Mouse (Mus musculus) inflammation-experienced regulatory T-cells, adult 16 weeks (primary cell): Measurements from ENCODE around the gene Gm21454. TPM values are rescaled to one million over a fixed set of nuclear protein-coding genes. Genes with fewer than 3 reads are reported as not detected.

Experiments used
- polyA plus RNA-seq: library from polyadenylated mRNA; unstranded; fragments of 100-300 nt; shearing (Covaris generic); gene quantifications from one replicate; pipeline ENCODE4 v1.2.1, GENCODE M21; 2017

The Gm21454 gene
- polyA plus RNA-seq: not detected

GRCm38 (mm10) chrY:13252091-13252490 lies at the start of gene Gm21454, which contains the start of gene Gm21440:
Gene Gm21454 (plus strand): TSS chrY:13252442.
Gene Gm21440 (plus strand): TSS chrY:13252391.

GRCm38 (mm10) chrY:13223828-13224227 lies 28.4 kb upstream of the Gm21454 start, which contains the start of gene Gm21828:
Gene Gm21828 (minus strand): TSS chrY:13223928.

GRCm38 (mm10) chrY:13348963-13349362 lies 96.7 kb downstream of the Gm21454 start, which contains the start of gene Gm21725:
Gene Gm21725 (minus strand): TSS chrY:13349063.

Other genes with a start within 250 kb of the Gm21454 start
- gene Gm20807, start 209.6 kb upstream of the Gm21454 start, polyA plus RNA-seq: not detected
- gene Gm21891, start 119.0 kb upstream of the Gm21454 start, polyA plus RNA-seq: not detected
- not detected for gene Gm21425, start 90.5 kb upstream of the Gm21454 start, polyA plus RNA-seq
- not detected for gene Gm21828, start 28.5 kb upstream of the Gm21454 start, polyA plus RNA-seq
- gene Gm21440, start 51 bp upstream of the Gm21454 start, polyA plus RNA-seq: not detected
- not detected for gene Gm21725, start 96.6 kb downstream of the Gm21454 start, polyA plus RNA-seq
- gene Gm21866, start 213.1 kb downstream of the Gm21454 start, polyA plus RNA-seq: not detected
- gene Gm20773, start 241.6 kb downstream of the Gm21454 start, polyA plus RNA-seq: not detected